Mouse (Mus musculus) spleen, adult 18-20 months (tissue): ENCODE data around the gene Cracr2b.

Experiments used
- DNase-seq, 2 experiments: peaks; one replicate each; pipeline ENCODE4 v3.0.0; 2022; ENCODE audit warnings: mixed read lengths in 2 of 2

Cracr2b gene

GRCm38 (mm10) chr7:141469901-141470636 is 9.2 kb downstream of the Cracr2b start:
- no peak for DNase-seq

- DNase-seq, result no peak
Measured at GRCm38 (mm10) chr7:141470637-141470944, 9.7 kb downstream of the Cracr2b start.

- no peak for DNase-seq
Measured at GRCm38 (mm10) chr7:141471236-141471635, 10.3 kb downstream of the Cracr2b start.

- no peak for DNase-seq
Measured at GRCm38 (mm10) chr7:141472226-141472625, 11.3 kb downstream of the Cracr2b start.

GRCm38 (mm10) chr7:141472763-141473162 is 11.9 kb downstream of the Cracr2b start:
- DNase-seq, result no peak

- DNase-seq, result no peak
Measured at GRCm38 (mm10) chr7:141474160-141474559, 13.3 kb downstream of the Cracr2b start.

- DNase-seq, result peak; percentile 74 to 84
Measured at GRCm38 (mm10) chr7:141475011-141475804, 14.3 kb downstream of the Cracr2b start, which contains the start of the genes Polr2l and Tspan4. TSS of gene Polr2l (minus strand) at chr7:141475132. TSS of gene Tspan4 (plus strand) at chr7:141475240.

GRCm38 (mm10) chr7:141475805-141476158 is 14.9 kb downstream of the Cracr2b start:
- DNase-seq, result no peak

- peak; percentile 45 to 52 for DNase-seq
Measured at GRCm38 (mm10) chr7:141476226-141476980, 15.5 kb downstream of the Cracr2b start.

GRCm38 (mm10) chr7:141476981-141477370 is 16.1 kb downstream of the Cracr2b start:
- DNase-seq, result no peak

- no peak for DNase-seq
Measured at GRCm38 (mm10) chr7:141477578-141478269, 16.8 kb downstream of the Cracr2b start.

GRCm38 (mm10) chr7:141478270-141478748 is 17.4 kb downstream of the Cracr2b start:
- no peak for DNase-seq

- peak; percentile 58 to 65 for DNase-seq
Measured at GRCm38 (mm10) chr7:141480842-141481497, 20.1 kb downstream of the Cracr2b start.

- DNase-seq, result peak in 1 of 2 experiments; percentile 63
Measured at GRCm38 (mm10) chr7:141481498-141482401, 20.9 kb downstream of the Cracr2b start.

GRCm38 (mm10) chr7:141482531-141483024 is 21.7 kb downstream of the Cracr2b start:
- DNase-seq, result no peak

- DNase-seq, result no peak
Measured at GRCm38 (mm10) chr7:141483114-141483653, 22.3 kb downstream of the Cracr2b start.

- DNase-seq, result no peak
Measured at GRCm38 (mm10) chr7:141484186-141485120, 23.6 kb downstream of the Cracr2b start.

GRCm38 (mm10) chr7:141485186-141485585 is 24.3 kb downstream of the Cracr2b start:
- DNase-seq, result no peak

- DNase-seq, result no peak
Measured at GRCm38 (mm10) chr7:141485606-141486005, 24.7 kb downstream of the Cracr2b start.
